Mouse (Mus musculus) C2C12 (cell line): ENCODE data around the gene Cerk. TPM values are rescaled to one million over a fixed set of nuclear protein-coding genes. Genes with fewer than 3 reads are reported as not detected.
"Not testable (repeated sequence)": the region's sequence is repeated elsewhere in the genome, so short reads cannot be mapped to it uniquely, and the experiment has no call there.

ENCODE experiments used
- H3K27me3 ChIP-seq: one replicate; pipeline ENCODE4 v1.6.1; 2011; ENCODE audit not compliant: control insufficient read depth, insufficient read depth, insufficient read length
- H3K36me3 ChIP-seq: one replicate; pipeline ENCODE4 v1.6.1; 2011; ENCODE audit not compliant: control insufficient read depth, insufficient read depth
- H3K4me3 ChIP-seq: one replicate; pipeline ENCODE4 v1.5.1; 2011; ENCODE audit warnings: mild to moderate bottlenecking, control low read depth; ENCODE audit not compliant: poor library complexity, insufficient read depth, severe bottlenecking
- H3K79me2 ChIP-seq: one replicate; pipeline ENCODE4 v1.6.1; 2011; ENCODE audit not compliant: control insufficient read depth, insufficient read depth
- H3K79me3 ChIP-seq: one replicate; pipeline ENCODE4 v1.6.1; 2011; ENCODE audit warnings: low read depth, control low read depth
- H3ac ChIP-seq: one replicate; pipeline ENCODE3; 2011; ENCODE audit warnings: low read depth; ENCODE audit not compliant: control insufficient read depth, insufficient read length
- CEBPB ChIP-seq: IDR thresholded peaks from one replicate; pipeline ENCODE4 v1.6.1; 2011; ENCODE audit warnings: low read depth, mild to moderate bottlenecking, control low read depth, moderate library complexity
- CTCF ChIP-seq: IDR thresholded peaks from one replicate; pipeline ENCODE4 v1.5.1; 2011; ENCODE audit not compliant: control insufficient read depth, insufficient read depth, insufficient read length
- FOSL1 ChIP-seq: IDR thresholded peaks from one replicate; pipeline ENCODE4 v1.8.0; 2011; ENCODE audit warnings: mild to moderate bottlenecking, low read length; ENCODE audit not compliant: poor library complexity, insufficient read depth, severe bottlenecking
- MAX ChIP-seq: IDR thresholded peaks from one replicate; pipeline ENCODE4 v1.6.1; 2011; ENCODE audit warnings: mild to moderate bottlenecking, control low read depth
- MYOD1 ChIP-seq: IDR thresholded peaks from one replicate; pipeline ENCODE4 v1.6.1; 2011; ENCODE audit warnings: low read depth; ENCODE audit not compliant: control insufficient read depth, insufficient read length
- MYOG ChIP-seq: IDR thresholded peaks from one replicate; pipeline ENCODE4 v1.6.1; 2011; ENCODE audit not compliant: control insufficient read depth, insufficient read length; ENCODE audit errors: extremely low read depth
- USF1 ChIP-seq: IDR thresholded peaks from one replicate; pipeline ENCODE4 v1.6.1; 2011; ENCODE audit warnings: low read depth, mild to moderate bottlenecking, control low read depth, moderate library complexity
- polyA plus RNA-seq: library from polyadenylated mRNA; unstranded; fragments of >200 nt; fragmentation: generic; extraction: Trizol; gene quantifications from one replicate; pipeline ENCODE4 v1.2.1, GENCODE M21; 2012; ENCODE audit warnings: missing spikeins

Gene Cerk
- polyA plus RNA-seq, 1 experiment = 18.1 TPM

DNA sequence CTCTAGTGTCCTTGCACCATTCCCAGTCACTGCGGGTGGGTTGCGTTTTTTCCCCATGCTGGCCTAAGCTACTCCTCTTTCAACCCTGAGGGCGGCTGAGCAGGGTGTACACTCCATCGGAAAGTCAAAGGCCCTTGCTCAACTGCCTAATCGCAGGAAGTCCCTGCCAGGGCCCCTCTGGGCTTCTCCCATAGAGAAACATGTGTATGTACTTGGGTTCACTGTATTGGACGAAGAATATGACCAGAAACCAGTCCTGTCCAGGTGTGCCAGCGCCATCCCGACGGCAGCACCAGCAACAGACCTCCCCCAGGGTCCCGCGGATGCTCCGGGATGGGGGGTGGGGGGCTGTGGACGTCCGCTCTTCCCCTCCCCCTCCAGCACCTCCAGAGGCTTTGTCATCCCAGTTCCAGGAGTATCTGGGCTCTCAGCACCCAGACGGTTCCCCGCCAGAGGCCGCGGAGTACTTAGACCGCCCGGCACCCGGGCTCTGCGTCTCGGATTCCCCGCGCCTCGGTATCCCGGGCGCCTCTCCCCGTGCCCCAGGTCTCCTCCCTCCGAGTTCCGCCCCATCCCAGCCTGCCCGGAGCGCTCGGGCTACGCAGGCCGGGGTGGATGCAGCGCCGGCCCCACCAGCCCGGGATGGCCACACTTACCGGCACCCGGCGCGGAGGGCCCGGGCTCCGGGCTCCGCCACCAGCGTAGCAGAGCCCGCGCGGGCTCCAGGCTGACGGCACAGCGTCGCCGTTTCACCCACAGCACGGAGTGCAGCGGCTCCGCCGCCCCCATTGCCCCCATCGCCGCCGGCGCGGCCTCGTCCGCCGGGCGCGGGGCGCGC is 871 bp downstream of the Cerk start:
- peaks cover 20% of the 10 kb centered on the region for H3K79me2 ChIP-seq
- H3K36me3 ChIP-seq = no peaks in the 10 kb centered on the region
- peaks cover 1% of the 10 kb centered on the region for H3K79me3 ChIP-seq
- peak overlapping the region; percentile 89 for H3ac ChIP-seq
- no peaks in the 10 kb centered on the region for H3K27me3 ChIP-seq
- peak overlapping the region; percentile 70 for H3K4me3 ChIP-seq
- TF ChIP-seq USF1 (no peak), MAX (no peak), FOSL1 (no peak), MYOG (no peak), MYOD1 (no peak), CEBPB (no peak), CTCF (no peak)

DNA sequence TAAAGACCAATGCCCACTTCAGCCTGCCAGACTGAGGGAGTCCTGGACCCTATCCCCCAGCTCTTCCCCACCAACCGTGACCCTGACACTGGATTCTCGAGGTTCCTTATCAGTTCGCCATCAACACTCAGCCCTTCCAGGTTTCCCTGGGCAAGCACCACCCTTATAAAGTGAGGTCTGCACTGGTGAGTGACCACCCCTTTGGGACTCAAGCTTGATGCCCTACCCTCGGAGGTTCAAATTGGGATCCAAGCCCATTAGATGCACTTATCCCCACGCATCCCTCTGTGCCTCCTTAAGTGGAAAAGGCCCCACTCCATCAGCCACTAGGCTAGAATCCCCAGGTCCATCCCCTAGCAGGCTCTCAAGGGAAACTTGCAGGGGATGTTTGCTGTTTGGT is 1.9 kb downstream of the Cerk start:
- Histone ChIP-seq H3K79me3 (peaks cover 1% of the 10 kb centered on the region), H3ac (no peak overlapping the region), H3K79me2 (peaks cover 20% of the 10 kb centered on the region), H3K27me3 (no peaks in the 10 kb centered on the region), H3K4me3 (no peak overlapping the region), H3K36me3 (no peaks in the 10 kb centered on the region)
- TF ChIP-seq USF1 = no peak
- no peak for TF ChIP-seq MAX
- TF ChIP-seq CTCF = no peak
- TF ChIP-seq MYOG = no peak
- no peak for TF ChIP-seq FOSL1
- TF ChIP-seq CEBPB = no peak
- TF ChIP-seq MYOD1 = no peak

DNA sequence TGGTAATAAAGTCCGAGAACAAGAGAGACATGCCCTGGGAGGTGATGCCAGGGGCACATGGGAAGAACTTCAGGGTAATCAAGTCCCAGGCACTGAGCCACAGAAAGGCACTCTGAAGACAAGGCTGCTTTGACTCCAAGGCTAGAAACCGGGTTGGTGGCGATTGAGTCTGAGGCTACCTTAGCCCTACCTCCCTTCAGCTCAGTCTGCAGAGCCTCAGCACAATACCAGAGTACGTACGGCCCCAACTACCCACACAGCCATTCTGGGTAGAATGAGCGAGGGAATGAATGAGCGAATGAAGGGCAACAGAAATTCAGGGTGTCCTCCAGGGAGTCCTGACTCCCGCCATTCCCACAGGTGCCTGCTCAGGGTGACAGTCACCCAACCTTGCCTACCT is 2.5 kb downstream of the Cerk start:
- Histone ChIP-seq H3ac (no peak overlapping the region), H3K36me3 (no peaks in the 10 kb centered on the region), H3K79me2 (peaks cover 20% of the 10 kb centered on the region), H3K79me3 (peaks cover 1% of the 10 kb centered on the region), H3K4me3 (no peak overlapping the region), H3K27me3 (no peaks in the 10 kb centered on the region)
- TF ChIP-seq MAX (no peak), MYOG (no peak), CEBPB (no peak), FOSL1 (no peak), MYOD1 (no peak), USF1 (no peak), CTCF (no peak)

DNA sequence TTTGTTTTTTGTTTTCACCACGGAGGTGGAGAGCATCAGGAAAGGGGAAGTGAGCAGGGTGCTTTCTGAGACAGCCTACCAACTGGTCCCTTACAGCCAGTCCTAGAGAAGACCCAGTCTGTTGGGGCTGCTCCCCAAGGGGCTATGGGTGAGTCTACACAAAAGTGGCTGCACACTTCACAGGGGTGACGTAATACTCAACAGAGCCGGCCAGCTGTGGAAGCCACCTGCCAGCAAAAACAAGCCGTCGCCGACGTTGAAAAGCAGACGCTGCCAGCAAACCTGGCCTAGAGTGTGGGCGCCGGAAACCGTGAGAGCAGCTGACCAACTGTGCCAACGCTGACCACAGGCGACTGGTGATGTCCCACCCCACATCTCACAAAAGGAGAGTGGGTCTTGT is 3.3 kb downstream of the Cerk start:
- Histone ChIP-seq H3ac (no peak overlapping the region), H3K27me3 (no peaks in the 10 kb centered on the region), H3K79me3 (peaks cover 1% of the 10 kb centered on the region), H3K79me2 (peaks cover 20% of the 10 kb centered on the region), H3K36me3 (no peaks in the 10 kb centered on the region), H3K4me3 (no peak overlapping the region)
- peak; percentile 83 for TF ChIP-seq MYOD1
- no peak for TF ChIP-seq MYOG
- TF ChIP-seq FOSL1 = no peak
- TF ChIP-seq USF1 = no peak

DNA sequence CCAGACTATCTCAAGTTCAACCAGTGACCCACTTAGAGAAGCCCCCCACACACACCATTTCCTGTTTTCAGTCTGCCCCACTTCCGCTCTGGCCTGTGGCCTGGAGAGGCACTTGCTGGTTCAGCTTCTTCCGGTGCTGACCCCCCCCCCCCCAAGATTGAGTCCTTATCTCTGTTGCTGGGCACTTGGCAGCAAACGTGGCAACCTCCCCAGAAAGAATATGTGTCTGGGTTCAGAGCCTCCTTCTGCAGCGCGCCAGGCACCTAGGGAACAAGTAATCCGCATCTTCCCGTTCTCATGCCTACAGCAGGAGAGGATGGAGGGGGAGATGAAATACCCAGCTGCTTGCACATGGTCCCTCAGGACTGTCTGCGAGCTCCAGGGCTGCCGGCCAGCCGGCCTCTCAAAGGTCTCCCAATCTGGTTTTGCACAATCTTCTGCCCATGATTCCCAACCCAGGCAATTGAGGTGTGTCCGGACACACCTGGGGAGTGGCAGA is 4.0 kb downstream of the Cerk start:
- H3K4me3 ChIP-seq = no peak overlapping the region
- peaks cover 1% of the 10 kb centered on the region for H3K79me3 ChIP-seq

DNA sequence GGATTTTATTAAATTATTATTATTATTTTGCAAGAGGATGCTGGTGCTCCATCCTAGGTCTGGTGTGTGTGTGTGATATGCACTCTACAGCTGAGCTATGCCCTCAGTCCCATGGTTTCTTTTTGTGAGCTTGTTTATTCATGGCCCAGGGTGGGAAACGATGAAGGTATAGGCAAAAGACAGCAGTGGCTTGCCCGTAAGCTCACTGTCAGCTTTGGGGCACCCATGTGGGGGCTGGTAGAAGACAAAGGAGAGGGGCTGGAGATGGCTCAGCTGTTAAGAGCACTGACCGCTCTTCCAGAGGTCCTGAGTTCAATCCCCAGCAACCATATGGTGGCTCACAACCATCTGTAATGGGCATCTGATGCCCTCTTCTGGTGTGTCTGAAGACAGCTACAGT is 4.6 kb downstream of the Cerk start:
- not testable (repeated sequence) for H3K79me3 ChIP-seq, H3K4me3 ChIP-seq, H3K27me3 ChIP-seq, H3K36me3 ChIP-seq, H3ac ChIP-seq
- peaks cover 20% of the 10 kb centered on the region for H3K79me2 ChIP-seq

More for the DNA sequence above, 4.0 kb downstream of the Cerk start:
- TF ChIP-seq MYOD1 = no peak
- no peak for TF ChIP-seq CEBPB
- TF ChIP-seq USF1 = no peak
- no peak for TF ChIP-seq FOSL1
- no peak for TF ChIP-seq MAX
- TF ChIP-seq MYOG = no peak
- TF ChIP-seq CTCF = no peak
- Histone ChIP-seq H3K36me3 (no peaks in the 10 kb centered on the region), H3ac (no peak overlapping the region), H3K27me3 (no peaks in the 10 kb centered on the region), H3K79me2 (peaks cover 20% of the 10 kb centered on the region)
